Mouse (Mus musculus) mouse trophoblast stem cell (cell line): Measurements from ENCODE around the gene Psmb1.
"Not testable (repeated sequence)": the region's sequence is repeated elsewhere in the genome, so short reads cannot be mapped to it uniquely, and the experiment has no call there.

Experiments
- in situ Hi-C, 2 experiments: fragments of 300-500 bp; cut with MseI, MboI; formaldehyde crosslinking; loops; 2 replicates in 1 of 2; 3 replicates in 1 of 2; pipeline ENCODE4 v1.15.1; 2025

Gene Psmb1

GRCm38 (mm10) chr17:15499656-15500394 lies at the start of gene Psmb1, which contains the start of gene Tbp:
Gene Psmb1, minus strand, starts transcription at chr17:15499751.
Gene Tbp, plus strand, starts transcription at chr17:15499888.
- in situ Hi-C loops: no loop called here

GRCm38 (mm10) chr17:15546440-15546839 lies 46.9 kb upstream of the Psmb1 start:
- in situ Hi-C loops: no loop called here

- in situ Hi-C loops: not testable (repeated sequence)
These were observed 44.3 kb upstream of the Psmb1 start for GRCm38 (mm10) chr17:15543868-15544267.

- in situ Hi-C loops: no loop called here
These were observed 40.8 kb upstream of the Psmb1 start for GRCm38 (mm10) chr17:15540309-15540708.

GRCm38 (mm10) chr17:15536457-15536904 lies 36.9 kb upstream of the Psmb1 start:
- in situ Hi-C loops: no loop called here

- in situ Hi-C loops: no loop called here
These were observed 36.4 kb upstream of the Psmb1 start for GRCm38 (mm10) chr17:15535943-15536342.

GRCm38 (mm10) chr17:15535162-15535800 lies 35.7 kb upstream of the Psmb1 start:
- in situ Hi-C loops: no loop called here

- in situ Hi-C loops: no loop called here
These were observed 30.6 kb upstream of the Psmb1 start for GRCm38 (mm10) chr17:15530141-15530540.

GRCm38 (mm10) chr17:15528887-15529286 lies 29.3 kb upstream of the Psmb1 start:
- in situ Hi-C loops: no loop called here

GRCm38 (mm10) chr17:15527811-15528136 lies 28.2 kb upstream of the Psmb1 start:
- in situ Hi-C loops: no loop called here

GRCm38 (mm10) chr17:15526986-15527810 lies 27.6 kb upstream of the Psmb1 start, which contains the start of gene Pdcd2:
Gene Pdcd2, minus strand, starts transcription at chr17:15527301.
- in situ Hi-C loops: no loop called here

GRCm38 (mm10) chr17:15526304-15526703 lies 26.8 kb upstream of the Psmb1 start:
- in situ Hi-C loops: no loop called here

- in situ Hi-C loops: no loop called here
These were observed 19.2 kb upstream of the Psmb1 start for GRCm38 (mm10) chr17:15518766-15519165.

GRCm38 (mm10) chr17:15518186-15518585 lies 18.6 kb upstream of the Psmb1 start:
- in situ Hi-C loops: no loop called here

- in situ Hi-C loops: no loop called here
These were observed 18.2 kb upstream of the Psmb1 start for GRCm38 (mm10) chr17:15517776-15518175.

- in situ Hi-C loops: no loop called here
These were observed 11.1 kb upstream of the Psmb1 start for GRCm38 (mm10) chr17:15510694-15511093.

- in situ Hi-C loops: no loop called here
These were observed 818 bp downstream of the Psmb1 start for GRCm38 (mm10) chr17:15498753-15499113.

- in situ Hi-C loops: no loop called here
These were observed 1.4 kb downstream of the Psmb1 start for GRCm38 (mm10) chr17:15497882-15498752.

GRCm38 (mm10) chr17:15490542-15490941 lies 9.0 kb downstream of the Psmb1 start:
- in situ Hi-C loops: no loop called here

- in situ Hi-C loops: loop anchor here (5.0 to 25.0 kb wide), 2 partner anchors 70 to 410 kb away; no protein-coding TSS in a partner anchor
These were observed 26.9 kb downstream of the Psmb1 start for GRCm38 (mm10) chr17:15472671-15473070.

- in situ Hi-C loops: loop anchor here (25.0 kb wide), 1 partner anchor 405 kb away; no protein-coding TSS in a partner anchor
These were observed 31.9 kb downstream of the Psmb1 start for GRCm38 (mm10) chr17:15467669-15468068.
